Mouse (Mus musculus) cerebellum, adult 11 months (tissue): Measurements from ENCODE around the gene Gm7356.
"Not testable (repeated sequence)": the region's sequence is repeated elsewhere in the genome, so short reads cannot be mapped to it uniquely, and the experiment has no call there.

ENCODE experiments used
- DNase-seq: peaks from one replicate; pipeline ENCODE4 v3.0.0; 2022

The Gm7356 gene

GRCm38 (mm10) chr17:14003604-14004003 lies at the start of gene Gm7356:
Gene Gm7356 (minus strand): TSS chr17:14003704.
- DNase-seq: not testable (repeated sequence)

GRCm38 (mm10) chr17:14041880-14042279 lies 38.4 kb upstream of the Gm7356 start:
- DNase-seq: not testable (repeated sequence)

- DNase-seq: not testable (repeated sequence)
Measured at GRCm38 (mm10) chr17:14037012-14037411, 33.5 kb upstream of the Gm7356 start.

GRCm38 (mm10) chr17:14036113-14036512 lies 32.6 kb upstream of the Gm7356 start:
- DNase-seq: not testable (repeated sequence)

GRCm38 (mm10) chr17:13993425-13993824 lies 10.1 kb downstream of the Gm7356 start:
- not testable (repeated sequence) for DNase-seq

GRCm38 (mm10) chr17:13987690-13988089 lies 15.8 kb downstream of the Gm7356 start:
- no peak for DNase-seq

GRCm38 (mm10) chr17:13970796-13971195 lies 32.7 kb downstream of the Gm7356 start:
- DNase-seq: not testable (repeated sequence)

GRCm38 (mm10) chr17:13969917-13970316 lies 33.6 kb downstream of the Gm7356 start:
- DNase-seq: not testable (repeated sequence)

- DNase-seq: not testable (repeated sequence)
Measured at GRCm38 (mm10) chr17:13965048-13965447, 38.5 kb downstream of the Gm7356 start.

GRCm38 (mm10) chr17:13962245-13962644 lies 41.3 kb downstream of the Gm7356 start:
- not testable (repeated sequence) for DNase-seq

- not testable (repeated sequence) for DNase-seq
Measured at GRCm38 (mm10) chr17:13958129-13958528, 45.4 kb downstream of the Gm7356 start.

- DNase-seq: not testable (repeated sequence)
Measured at GRCm38 (mm10) chr17:13951570-13951969, 51.9 kb downstream of the Gm7356 start.
